Comparison of ENCODE assay signal across 22 mouse cellular contexts in genomic region chr9:73380768-73381167, GRCm38 (mm10).
DNase-seq lines count a peak whose midpoint lies in the region; ATAC-seq lines count a peak whose summit lies in the region.
"Had no signal": no experiment of that assay in that cellular context is flagged by ENCODE, and none has a peak within 500 bp of the region (broad histone marks: within the 10 kb centered on the region; RNA-seq: fewer than 3 reads in every experiment).

No protein-coding gene starts in this region.

- H3K9ac ChIP-seq in liver, embryonic 12.5 days: no peak overlapping the region
- no peak overlapping the region for H3K9ac ChIP-seq in liver, embryonic 16.5 days (ENCODE audit: low read depth, low read length)
- H3K9ac ChIP-seq: embryonic facial prominence, embryonic 15.5 days; heart, embryonic 15.5 days; hindbrain, embryonic 14.5 days had no signal

- 37% methylated on average over 1 of the region's 1 CpGs for WGBS in liver, embryonic 12.5 days (ENCODE audit: insufficient replicate concordance)
- 42% methylated on average over 1 of the region's 1 CpGs for WGBS in liver, embryonic 16.5 days (ENCODE audit: insufficient replicate concordance)

- no peak overlapping the region for H3K27ac ChIP-seq in liver, embryonic 12.5 days
- H3K27ac ChIP-seq in liver, embryonic 16.5 days (ENCODE audit: low read length): no peak overlapping the region
- H3K27ac ChIP-seq: embryonic facial prominence, embryonic 15.5 days; forebrain, embryonic 10.5 days; heart, adult 2 months; heart, embryonic 15.5 days; hindbrain, embryonic 10.5 days; hindbrain, embryonic 14.5 days had no signal

- peak; percentile 23 for DNase-seq in c-Kit-positive CD71-positive TER-119-negative erythroid progenitor cells, embryonic 14.5 days (ENCODE audit: low read depth)
- no peak for DNase-seq in kidney, adult 9 months
- no peak for DNase-seq in ovary, postnatal 36 days (ENCODE audit: low spot score)
- DNase-seq: adrenal gland, adult 2 months; cerebellum, adult 2 months; cerebellum, postnatal 10 days; embryo, embryonic 11 days; gastrocnemius, postnatal 10 days; heart, adult 2 months; heart, postnatal 14 days had no signal

- H3K9me3 ChIP-seq in liver, embryonic 12.5 days (replicated peaks): no peaks in the 10 kb centered on the region
- no peaks in the 10 kb centered on the region for H3K9me3 ChIP-seq in liver, embryonic 16.5 days (replicated peaks; ENCODE audit: control insufficient read depth, low read length)
- H3K9me3 ChIP-seq: embryonic facial prominence, embryonic 15.5 days; forebrain, embryonic 10.5 days; heart, embryonic 15.5 days; hindbrain, embryonic 10.5 days had no signal

- H3K36me3 ChIP-seq in liver, embryonic 12.5 days: no peaks in the 10 kb centered on the region
- H3K36me3 ChIP-seq in liver, embryonic 16.5 days (ENCODE audit: control insufficient read depth, insufficient read depth): no peaks in the 10 kb centered on the region
- H3K36me3 ChIP-seq: embryonic facial prominence, embryonic 15.5 days; forebrain, embryonic 10.5 days; heart, embryonic 15.5 days; hindbrain, embryonic 10.5 days had no signal

- H3K4me3 ChIP-seq in liver, embryonic 12.5 days: no peak overlapping the region
- H3K4me3 ChIP-seq in liver, embryonic 16.5 days (ENCODE audit: low read depth, low read length): no peak overlapping the region
- H3K4me3 ChIP-seq: embryonic facial prominence, embryonic 15.5 days; erythroblast, embryonic 14.5 days; forebrain, embryonic 10.5 days; heart, adult 2 months; heart, embryonic 15.5 days; hindbrain, embryonic 10.5 days had no signal

- H3K4me1 ChIP-seq in liver, embryonic 12.5 days: no peaks in the 10 kb centered on the region
- H3K4me1 ChIP-seq in liver, embryonic 16.5 days (ENCODE audit: control insufficient read depth, low read depth, low read length): no peaks in the 10 kb centered on the region
- H3K4me1 ChIP-seq: embryonic facial prominence, embryonic 15.5 days; forebrain, embryonic 10.5 days; heart, embryonic 15.5 days; hindbrain, embryonic 10.5 days had no signal

- peak; percentile 89 for ATAC-seq in liver, embryonic 12.5 days
- peak; percentile 84 for ATAC-seq in liver, embryonic 16.5 days (ENCODE audit: low read depth)
- no peak for ATAC-seq in granulocyte monocyte progenitor cell, adult 5-6 weeks (replicated peaks; ENCODE audit: poor library complexity, severe bottlenecking)
- ATAC-seq: forebrain, embryonic 14.5 days had no signal

- no peak overlapping the region for H3K4me2 ChIP-seq in liver, embryonic 12.5 days
- H3K4me2 ChIP-seq in liver, embryonic 16.5 days (ENCODE audit: low read depth, low read length): no peak overlapping the region
- H3K4me2 ChIP-seq: embryonic facial prominence, embryonic 15.5 days; heart, embryonic 11.5 days; heart, embryonic 15.5 days; hindbrain, embryonic 14.5 days had no signal

- H3K27me3 ChIP-seq in liver, embryonic 12.5 days (replicated peaks): no peaks in the 10 kb centered on the region
- H3K27me3 ChIP-seq in liver, embryonic 16.5 days (ENCODE audit: control insufficient read depth, insufficient read depth, low read depth, low read length): no peaks in the 10 kb centered on the region
- H3K27me3 ChIP-seq: CH12.LX; embryonic facial prominence, embryonic 15.5 days; heart, embryonic 15.5 days had no signal
